Mouse (Mus musculus): Measurements from ENCODE around the gene Smim7. TPM values are rescaled to one million over a fixed set of nuclear protein-coding genes. Genes with fewer than 3 reads are reported as not detected.

Gene Smim7
- 103 TPM for polyA plus RNA-seq (2014; fragmentation: Illumina TruSeq; extraction: RNeasy Lipid Tissue Mini Kit (QIAGEN cat#74804); ENCODE audit: low read depth, low replicate concordance)

GRCm38 (mm10) chr8:72570633-72571610 is at the start of gene Smim7:
Gene Smim7 (minus strand): TSS chr8:72571088.

GRCm38 (mm10) chr8:72571611-72572473 is 954 bp upstream of the Smim7 start, which contains the start of gene Tmem38a:
Gene Tmem38a (plus strand): TSS chr8:72572055.

GRCm38 (mm10) chr8:72547802-72548643 is 22.9 kb downstream of the Smim7 start, which contains the start of gene Med26:
Gene Med26 (minus strand): TSS chr8:72548270.

Other genes with a start within 250 kb of the Smim7 start
- gene Eps15l1, start 149.6 kb downstream of the Smim7 start, polyA plus RNA-seq (2014; fragmentation: Illumina TruSeq; extraction: RNeasy Lipid Tissue Mini Kit (QIAGEN cat#74804); ENCODE audit: low read depth, low replicate concordance) = 42.1 TPM
- 40.0 TPM for gene Calr3, start 127.2 kb downstream of the Smim7 start, polyA plus RNA-seq (2014; fragmentation: Illumina TruSeq; extraction: RNeasy Lipid Tissue Mini Kit (QIAGEN cat#74804); ENCODE audit: low read depth, low replicate concordance)
- 4.9 TPM for gene 1700030K09Rik, start 127.2 kb downstream of the Smim7 start, polyA plus RNA-seq (2014; fragmentation: Illumina TruSeq; extraction: RNeasy Lipid Tissue Mini Kit (QIAGEN cat#74804); ENCODE audit: low read depth, low replicate concordance)
- gene Cherp, start 95.9 kb downstream of the Smim7 start, polyA plus RNA-seq (2014; fragmentation: Illumina TruSeq; extraction: RNeasy Lipid Tissue Mini Kit (QIAGEN cat#74804); ENCODE audit: low read depth, low replicate concordance) = 22.3 TPM
- 58.8 TPM for gene Slc35e1, start 78.5 kb downstream of the Smim7 start, polyA plus RNA-seq (2014; fragmentation: Illumina TruSeq; extraction: RNeasy Lipid Tissue Mini Kit (QIAGEN cat#74804); ENCODE audit: low read depth, low replicate concordance)
- 6.9 TPM for gene Med26, start 22.8 kb downstream of the Smim7 start, polyA plus RNA-seq (2014; fragmentation: Illumina TruSeq; extraction: RNeasy Lipid Tissue Mini Kit (QIAGEN cat#74804); ENCODE audit: low read depth, low replicate concordance)
- gene Tmem38a, start 967 bp upstream of the Smim7 start, polyA plus RNA-seq (2014; fragmentation: Illumina TruSeq; extraction: RNeasy Lipid Tissue Mini Kit (QIAGEN cat#74804); ENCODE audit: low read depth, low replicate concordance) = 466 TPM
- gene Nwd1, start 75.6 kb upstream of the Smim7 start, polyA plus RNA-seq (2014; fragmentation: Illumina TruSeq; extraction: RNeasy Lipid Tissue Mini Kit (QIAGEN cat#74804); ENCODE audit: low read depth, low replicate concordance) = 0.21 TPM
- gene Sin3b, start 152.2 kb upstream of the Smim7 start, polyA plus RNA-seq (2014; fragmentation: Illumina TruSeq; extraction: RNeasy Lipid Tissue Mini Kit (QIAGEN cat#74804); ENCODE audit: low read depth, low replicate concordance) = 82.5 TPM
- 0.68 TPM for gene F2rl3, start 190.8 kb upstream of the Smim7 start, polyA plus RNA-seq (2014; fragmentation: Illumina TruSeq; extraction: RNeasy Lipid Tissue Mini Kit (QIAGEN cat#74804); ENCODE audit: low read depth, low replicate concordance)